Mouse (Mus musculus) CH12.LX (cell line): ENCODE results near the gene Rpap1. TPM values are rescaled to one million over a fixed set of nuclear protein-coding genes. Genes with fewer than 3 reads are reported as not detected.

Experiments
- DNase-seq: peaks from one replicate; pipeline ENCODE4 v3.0.0-alpha.2; 2013; ENCODE audit errors: extremely low read depth
- H3K27ac ChIP-seq: 2 replicates; pipeline ENCODE4 v1.5.1; 2012; ENCODE audit warnings: low read depth, mild to moderate bottlenecking, control low read depth, moderate library complexity; ENCODE audit not compliant: insufficient read depth
- H3K27me3 ChIP-seq: replicated peaks from 2 replicates; pipeline ENCODE3; 2012; ENCODE audit warnings: inconsistent platforms
- H3K36me3 ChIP-seq, 2 experiments: replicated peaks in 1 of 2; 2 replicates each; pipeline versions ENCODE3 to v1.6.1; 2012; ENCODE audit warnings: inconsistent platforms in 1 of 2, low read length in 1 of 2, mild to moderate bottlenecking in 1 of 2, mixed read lengths in 1 of 2, moderate library complexity in 1 of 2; ENCODE audit not compliant: control insufficient read depth in 1 of 2, insufficient read depth in 1 of 2
- H3K4me1 ChIP-seq, 2 experiments: 2 replicates each; pipeline ENCODE4 v1.6.1; 2012; ENCODE audit warnings: inconsistent platforms in 1 of 2, moderate library complexity in 1 of 2; ENCODE audit not compliant: insufficient read depth in 2 of 2, control insufficient read depth in 1 of 2
- H3K4me2 ChIP-seq: 2 replicates; pipeline ENCODE4 v1.6.1; 2012; ENCODE audit warnings: low read depth, mild to moderate bottlenecking, control low read depth; ENCODE audit not compliant: poor library complexity, insufficient read depth, severe bottlenecking
- H3K4me3 ChIP-seq, 3 experiments: fragments of 150-350 bp in 1 of 3; sonication (generic) in 1 of 3; replicated peaks in 1 of 3; 2 replicates each; pipeline versions ENCODE3 to v1.5.1; 2011 to 2012; ENCODE audit warnings: low read depth in 2 of 3, low read length in 2 of 3, mild to moderate bottlenecking in 2 of 3, moderate library complexity in 2 of 3, control low read depth in 1 of 3, improper control_type of control experiment in 1 of 3, inconsistent platforms in 1 of 3, mixed read lengths in 1 of 3; ENCODE audit not compliant: poor library complexity in 1 of 3
- H3K79me2 ChIP-seq: replicated peaks from 2 replicates; pipeline ENCODE4 v1.6.1; 2012; ENCODE audit warnings: mild to moderate bottlenecking, moderate library complexity; ENCODE audit not compliant: control insufficient read depth, poor library complexity, insufficient read depth, severe bottlenecking; ENCODE audit errors: extremely low read depth
- H3K9ac ChIP-seq: 2 replicates; pipeline ENCODE4 v1.6.1; 2012; ENCODE audit warnings: low read depth, mild to moderate bottlenecking, control low read depth, moderate library complexity; ENCODE audit not compliant: insufficient read depth
- H3K9me3 ChIP-seq: replicated peaks from 2 replicates; pipeline ENCODE3; 2012; ENCODE audit warnings: low read length, inconsistent platforms, mixed read lengths
- BHLHE40 ChIP-seq: IDR thresholded peaks from 2 replicates; pipeline ENCODE4 v1.6.1; 2011; ENCODE audit warnings: mild to moderate bottlenecking, low read depth, low read length, improper control_type of control experiment
- CHD1 ChIP-seq: IDR thresholded peaks from 2 replicates; pipeline ENCODE4 v1.6.1; 2012; ENCODE audit warnings: low read depth, low read length, improper control_type of control experiment, inconsistent platforms
- CHD2 ChIP-seq: IDR thresholded peaks from 2 replicates; pipeline ENCODE4 v1.6.1; 2011; ENCODE audit warnings: low read length, improper control_type of control experiment
- E2F4 ChIP-seq: IDR thresholded peaks from 2 replicates; pipeline ENCODE4 v1.6.1; 2011; ENCODE audit warnings: low read depth, low read length, improper control_type of control experiment; ENCODE audit not compliant: insufficient replicate concordance
- KAT2A ChIP-seq: IDR thresholded peaks from 2 replicates; pipeline ENCODE4 v1.6.1; 2012; ENCODE audit warnings: low read length, improper control_type of control experiment, inconsistent platforms; ENCODE audit not compliant: insufficient replicate concordance
- MEF2A ChIP-seq: IDR thresholded peaks from 2 replicates; pipeline ENCODE4 v1.6.1; 2014; ENCODE audit warnings: low read depth, mild to moderate bottlenecking, inconsistent platforms, low read length, improper control_type of control experiment, borderline replicate concordance
- NRF1 ChIP-seq: IDR thresholded peaks from 2 replicates; pipeline ENCODE4 v1.6.1; 2014; ENCODE audit warnings: low read depth, mild to moderate bottlenecking, inconsistent platforms, low read length, improper control_type of control experiment, moderate library complexity
- POLR2A ChIP-seq: IDR thresholded peaks from 2 replicates; pipeline ENCODE4 v1.6.1; 2011; ENCODE audit warnings: low read depth, mild to moderate bottlenecking, improper control_type of control experiment, low read length
- RAD21 ChIP-seq: IDR thresholded peaks from 2 replicates; pipeline ENCODE4 v1.6.1; 2011; ENCODE audit warnings: low read depth, mild to moderate bottlenecking, low read length, improper control_type of control experiment, moderate library complexity
- TBP ChIP-seq: conservative IDR thresholded peaks from 2 replicates; pipeline ENCODE4 v1.6.1; 2011; ENCODE audit warnings: low read depth, low read length, improper control_type of control experiment
- TCF12 ChIP-seq: IDR thresholded peaks from 2 replicates; pipeline ENCODE4 v1.6.1; 2014; ENCODE audit warnings: low read depth, mild to moderate bottlenecking, inconsistent platforms, low read length, improper control_type of control experiment
- UBTF ChIP-seq: IDR thresholded peaks from 2 replicates; pipeline ENCODE4 v1.6.1; 2012; ENCODE audit warnings: low read depth, mild to moderate bottlenecking, inconsistent platforms, low read length, improper control_type of control experiment, moderate library complexity
- USF1 ChIP-seq: IDR thresholded peaks from 2 replicates; pipeline ENCODE4 v1.6.1; 2014; ENCODE audit warnings: low read depth, mild to moderate bottlenecking, inconsistent platforms, low read length, improper control_type of control experiment
- USF2 ChIP-seq: conservative IDR thresholded peaks from 2 replicates; pipeline ENCODE4 v1.6.1; 2011; ENCODE audit warnings: low read depth, low read length, improper control_type of control experiment
- ZNF384 ChIP-seq: IDR thresholded peaks from 2 replicates; pipeline ENCODE4 v1.6.1; 2012; ENCODE audit warnings: low read depth, low read length, improper control_type of control experiment, inconsistent platforms
- dilution Hi-C: fragments of 300-500 bp; cut with MboI; formaldehyde crosslinking; loops from 2 replicates; pipeline ENCODE4 v1.14.3; 2020; ENCODE audit warnings: low sequenced_read_pairs; ENCODE audit not compliant: extremely low pct_unique_long_range_greater_than_20kb, extremely low pct_ligation_motif_present
- in situ Hi-C: fragments of 300-500 bp; cut with MboI; formaldehyde crosslinking; loops from 3 replicates; pipeline ENCODE4 v1.14.3; 2019; ENCODE audit warnings: low sequenced_read_pairs, low pct_ligation_motif_present, low pct_unique_long_range_greater_than_20kb, mixed read lengths
- polyA plus RNA-seq: library from polyadenylated mRNA; unstranded; fragments of >175 nt; gene quantifications from 2 replicates; pipeline ENCODE4 v1.2.1, GENCODE M21; 2012; ENCODE audit warnings: low read depth; ENCODE audit not compliant: insufficient read length
- total RNA-seq, 2 experiments: library from RNA; depleted of rRNA; stranded (reverse); fragments of 300-350 nt in 1 of 2; fragments of >200 nt in 1 of 2; gene quantifications; 2 replicates each; pipeline ENCODE4 v1.2.3; 2012 to 2014

The Rpap1 gene
- total and polyA plus RNA-seq, 3 experiments = 8.5 to 34.7 (median 31.8) TPM

DNA sequence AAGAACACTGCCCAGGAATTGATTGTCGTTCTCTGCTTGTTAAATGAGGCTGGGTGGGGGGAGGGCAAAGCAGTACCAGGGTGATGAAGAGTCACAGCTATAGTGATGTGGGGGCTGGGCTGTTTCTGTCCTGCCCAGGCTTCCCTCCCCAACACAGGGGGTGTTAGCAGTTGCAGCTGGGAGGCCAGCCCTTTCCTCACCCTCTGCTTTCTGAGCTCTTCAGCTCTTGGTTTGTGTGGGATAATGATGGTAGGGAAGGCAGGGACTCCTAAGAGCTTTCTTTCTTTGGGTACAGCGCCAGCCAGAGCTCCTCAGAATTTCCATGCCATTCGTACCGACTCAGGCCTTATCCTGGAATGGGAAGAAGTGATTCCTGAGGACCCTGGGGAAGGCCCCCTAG, 21.1 kb upstream of the Rpap1 start:
- peak overlapping the region; percentile 78 for H3K4me2 ChIP-seq
- no peaks in the 10 kb centered on the region for H3K9me3 ChIP-seq
- H3K4me3 ChIP-seq = no peak overlapping the region
- TF ChIP-seq POLR2A (no peak), CHD2 (peak; percentile 42; the same call in 1 of the 2 replicates), ZNF384 (no peak)
- TF ChIP-seq, all 38 proteins: peak for 1
- peaks cover 50 to 85% of the 10 kb centered on the region in 2 experiments for H3K36me3 ChIP-seq
- no peak for DNase-seq
- in situ Hi-C loops (no loop called here), dilution Hi-C loops (no loop called here)
- no peaks in the 10 kb centered on the region for H3K27me3 ChIP-seq
- H3K9ac ChIP-seq = no peak overlapping the region
- peaks cover 30 to 58% of the 10 kb centered on the region in 2 experiments for H3K4me1 ChIP-seq
- peak overlapping the region; percentile 20; the same call in 1 of the 2 replicates for H3K27ac ChIP-seq
- H3K79me2 ChIP-seq = no peaks in the 10 kb centered on the region

- no peak overlapping the region for H3K4me3 ChIP-seq
- H3K27me3 ChIP-seq = no peaks in the 10 kb centered on the region
- H3K4me1 ChIP-seq = peaks cover 49 to 85% of the 10 kb centered on the region in 2 experiments
- H3K79me2 ChIP-seq = no peaks in the 10 kb centered on the region
- no peak overlapping the region for H3K4me2 ChIP-seq
- H3K36me3 ChIP-seq = peaks cover 27 to 67% of the 10 kb centered on the region in 2 experiments
- DNase-seq = no peak
- no peaks in the 10 kb centered on the region for H3K9me3 ChIP-seq
- no peak overlapping the region for H3K9ac ChIP-seq
- no peak for TF ChIP-seq USF1
- TF ChIP-seq KAT2A = no peak
- TF ChIP-seq TBP = no peak
- no peak for TF ChIP-seq USF2
- TF ChIP-seq NRF1 = no peak
- TF ChIP-seq RAD21 = no peak
- TF ChIP-seq UBTF = no peak
- TF ChIP-seq TCF12 = no peak
- no peak for TF ChIP-seq CHD2
- TF ChIP-seq BHLHE40 = no peak
- TF ChIP-seq E2F4 = no peak
- no peak for TF ChIP-seq MEF2A
- in situ Hi-C loops (no loop called here), dilution Hi-C loops (no loop called here)
- no peak overlapping the region for H3K27ac ChIP-seq
These were observed 18.2 kb upstream of the Rpap1 start for GRCm38 (mm10) chr2:119805536-119805935.

DNA sequence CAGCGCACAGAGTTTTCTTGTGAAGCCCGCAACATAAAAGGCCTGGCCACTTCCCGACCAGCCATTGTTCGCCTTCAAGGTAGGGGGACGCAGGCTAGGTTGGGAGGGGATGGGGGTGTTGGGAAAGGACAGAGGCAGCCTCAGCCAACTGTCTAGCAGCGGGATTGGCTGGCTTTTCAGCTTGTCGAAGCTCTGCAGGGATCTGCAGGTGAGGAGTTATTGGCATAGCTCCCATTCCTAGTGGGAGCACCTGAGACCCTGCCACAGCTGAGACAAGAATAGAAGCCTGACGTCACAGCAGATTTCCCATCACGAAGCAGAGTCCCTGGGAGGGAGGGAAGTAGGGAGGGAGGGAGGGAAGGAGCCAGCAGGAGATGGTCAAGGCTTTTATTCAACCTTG, 17.4 kb upstream of the Rpap1 start:
- Histone ChIP-seq H3K36me3 (peaks cover 20 to 60% of the 10 kb centered on the region in 2 experiments), H3K4me1 (peaks cover 48 to 83% of the 10 kb centered on the region in 2 experiments), H3K9me3 (no peaks in the 10 kb centered on the region), H3K9ac (no peak overlapping the region), H3K27ac (no peak overlapping the region), H3K79me2 (no peaks in the 10 kb centered on the region), H3K27me3 (no peaks in the 10 kb centered on the region), H3K4me3 (no peak overlapping the region), H3K4me2 (no peak overlapping the region)
- no peak for DNase-seq
- in situ Hi-C loops (no loop called here), dilution Hi-C loops (no loop called here)
- TF ChIP-seq CHD1 = no peak
- no peak for TF ChIP-seq CHD2
